Mouse (Mus musculus): Measurements from ENCODE around the gene Trappc5. TPM values are rescaled to one million over a fixed set of nuclear protein-coding genes. Genes with fewer than 3 reads are reported as not detected.
A peak's percentile ranks its signal among the peaks of the same experiment; 100 is the strongest.

Gene Trappc5
- total RNA-seq, 2 experiments from 2014 or later: 20.7 to 21.0 TPM

DNA sequence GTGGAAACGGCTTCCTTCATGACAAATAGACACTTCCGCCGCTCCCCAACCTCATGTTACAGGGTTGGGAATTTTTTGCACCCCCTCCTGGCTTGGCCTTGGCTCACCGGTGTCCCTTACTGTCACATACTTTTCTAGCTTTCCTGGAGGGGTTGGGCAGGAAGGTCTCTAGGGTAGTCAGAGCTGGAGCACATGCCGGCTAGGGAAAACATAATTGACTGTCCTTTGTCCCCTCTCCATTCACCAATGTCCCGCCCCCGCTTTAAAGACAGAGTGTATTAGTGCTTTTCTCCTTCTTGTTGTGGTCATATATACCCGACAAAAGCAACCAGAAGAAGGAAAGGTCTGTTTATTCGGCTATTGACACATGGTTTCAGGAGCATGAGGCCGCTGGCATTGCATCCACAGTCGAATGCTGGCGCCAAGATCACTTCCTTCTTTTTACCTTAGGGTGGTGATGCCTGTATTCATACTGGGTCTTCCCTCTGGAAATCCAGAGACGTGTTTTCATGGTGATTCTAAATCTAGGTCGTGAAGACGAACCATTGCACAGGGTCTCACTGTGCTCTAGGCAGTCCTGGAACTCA, 987 bp downstream of the Trappc5 start:
- peak; percentile 37 to 38 for DNase-seq

DNA sequence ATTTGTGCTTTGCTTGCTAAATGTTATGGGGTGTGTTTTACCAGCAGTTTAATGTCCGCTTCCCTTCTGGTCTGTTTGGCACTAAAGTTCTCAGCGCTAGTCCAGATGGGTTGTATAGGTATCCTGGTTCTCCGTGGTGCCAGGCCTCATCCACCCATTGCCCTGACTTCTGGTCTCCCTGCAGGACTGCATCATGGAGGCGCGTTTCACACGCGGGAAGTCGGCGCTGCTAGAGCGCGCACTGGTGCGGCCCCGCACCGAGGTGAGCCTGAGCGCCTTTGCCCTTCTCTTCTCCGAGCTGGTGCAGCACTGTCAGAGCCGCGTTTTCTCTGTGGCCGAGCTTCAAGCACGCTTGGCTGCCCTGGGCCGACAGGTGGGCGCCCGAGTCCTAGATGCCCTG, 2.7 kb downstream of the Trappc5 start:
- no peak for DNase-seq

DNA sequence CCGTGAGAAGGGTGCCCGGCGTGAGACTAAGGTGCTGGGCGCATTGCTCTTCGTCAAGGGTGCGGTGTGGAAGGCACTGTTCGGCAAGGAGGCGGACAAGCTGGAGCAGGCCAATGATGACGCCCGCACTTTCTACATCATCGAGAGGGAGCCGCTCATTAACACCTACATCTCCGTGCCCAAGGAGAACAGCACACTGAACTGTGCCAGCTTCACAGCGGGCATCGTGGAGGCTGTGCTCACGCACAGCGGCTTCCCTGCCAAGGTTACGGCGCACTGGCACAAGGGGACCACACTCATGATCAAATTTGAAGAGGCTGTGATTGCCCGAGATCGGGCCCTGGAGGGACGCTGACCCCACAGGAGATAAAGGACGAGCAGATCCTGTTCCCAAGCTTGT, 3.1 kb downstream of the Trappc5 start:
- DNase-seq: no peak

DNA sequence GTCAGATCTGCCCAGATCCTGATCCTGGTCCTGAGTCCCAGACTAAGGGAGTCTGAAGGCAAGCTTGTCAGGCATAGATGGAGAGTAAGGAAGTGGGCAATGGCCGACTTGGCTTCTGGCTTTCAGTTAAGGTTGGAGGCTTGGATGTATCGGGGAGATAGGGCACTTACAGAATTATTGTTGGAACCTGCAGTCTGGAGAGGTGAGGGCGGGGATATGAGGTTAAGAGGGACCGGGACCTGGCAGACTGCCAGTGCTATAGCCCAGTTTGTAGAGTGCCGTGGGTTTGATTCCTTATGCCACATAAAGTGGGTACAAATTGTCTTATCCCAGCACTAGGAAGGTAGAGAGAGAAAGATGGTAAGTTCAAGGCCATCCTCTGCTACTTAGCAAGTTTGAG, 3.6 kb downstream of the Trappc5 start:
- no peak for DNase-seq

DNA sequence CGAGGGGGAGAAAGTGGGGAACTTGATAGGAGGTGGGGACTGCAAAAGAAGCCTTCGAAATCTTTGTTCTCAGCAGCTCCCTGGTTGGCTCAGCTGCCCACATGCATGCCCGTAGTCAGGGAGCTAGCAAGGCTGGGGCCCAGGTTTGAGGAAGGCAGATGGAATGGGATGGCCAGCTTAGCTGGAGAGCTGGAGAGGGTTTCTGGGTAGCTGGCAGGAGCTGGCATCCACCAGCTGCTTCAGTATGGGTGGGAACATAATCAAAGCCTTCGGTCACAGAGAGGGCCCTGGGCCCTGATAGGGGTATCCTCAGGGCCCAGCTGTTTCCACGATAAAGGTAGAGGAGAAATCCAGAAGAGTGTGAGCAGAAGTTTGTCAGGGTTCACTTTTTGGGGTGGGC, 6.3 kb downstream of the Trappc5 start:
- DNase-seq: no peak

DNA sequence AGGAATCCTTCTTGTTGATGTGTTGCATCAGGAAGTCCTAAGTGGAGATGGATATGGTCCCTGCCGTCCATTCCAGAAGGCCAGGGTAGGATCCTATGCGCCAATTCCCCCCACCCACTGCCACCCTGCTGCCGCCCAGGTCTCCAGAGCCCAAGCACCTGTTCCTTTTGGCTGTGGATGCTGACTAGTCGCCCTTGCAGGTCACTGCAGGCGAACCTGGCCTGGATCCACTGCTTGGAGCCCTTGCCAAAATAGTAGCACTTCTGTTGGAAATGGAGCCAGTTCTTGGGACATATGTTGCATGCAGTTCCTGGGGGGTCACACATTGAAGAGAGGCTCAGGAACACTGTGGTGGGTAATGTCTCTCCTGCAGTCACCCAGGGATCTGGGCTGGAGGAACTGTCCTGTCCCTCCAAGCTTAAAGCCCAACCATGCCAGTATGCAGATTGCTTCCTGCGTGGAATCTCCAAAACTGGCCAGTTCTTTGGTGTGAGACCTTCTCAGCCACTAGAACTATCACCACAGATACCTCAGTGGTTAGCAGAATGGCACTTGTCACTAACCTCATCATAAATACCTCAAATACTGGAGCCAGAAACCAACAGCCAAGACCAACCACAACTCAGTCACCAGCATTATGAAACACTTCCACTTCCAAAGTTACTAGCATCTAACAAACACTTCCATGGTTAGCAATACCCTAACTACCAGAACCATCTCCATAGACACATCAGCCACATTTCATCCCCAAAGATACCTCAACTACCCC, 7.5 kb downstream of the Trappc5 start:
- DNase-seq: peak in 1 of 2 experiments; percentile 21

DNA sequence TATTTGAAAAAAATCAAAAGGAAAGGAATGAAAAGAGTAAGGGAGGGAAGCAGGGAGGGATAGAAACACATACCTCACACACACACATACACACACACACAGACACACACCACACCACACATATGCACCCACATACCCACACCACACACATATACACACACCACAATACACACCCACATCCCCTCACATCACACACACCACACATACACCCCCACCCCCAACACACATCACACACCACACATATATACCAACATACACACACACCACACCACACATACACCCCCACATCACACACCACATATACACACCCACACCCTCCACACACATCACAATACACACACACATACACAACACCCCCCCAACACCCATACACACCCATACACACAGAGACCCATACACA, 8.4 kb downstream of the Trappc5 start:
- DNase-seq: no peak

DNA sequence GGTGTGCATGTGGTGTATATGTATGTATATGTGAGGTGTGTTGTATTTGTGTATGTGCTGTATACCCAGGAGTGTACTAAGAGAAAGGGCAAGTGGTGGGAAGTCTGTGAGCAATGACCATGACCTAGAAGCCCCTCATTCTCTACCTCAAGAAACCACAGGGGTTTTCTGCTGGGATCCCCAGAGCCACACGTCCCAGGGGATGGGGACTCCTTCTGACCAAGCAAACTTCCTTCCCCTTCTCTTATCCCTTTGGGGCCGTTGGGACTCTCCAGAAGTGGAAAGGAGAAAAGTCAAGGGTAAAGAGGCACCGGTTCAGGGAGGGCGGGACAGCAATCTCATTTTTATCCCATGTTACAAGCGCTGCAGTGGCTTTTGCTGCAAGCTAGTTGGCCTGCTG, 9.3 kb downstream of the Trappc5 start:
- no peak for DNase-seq

DNA sequence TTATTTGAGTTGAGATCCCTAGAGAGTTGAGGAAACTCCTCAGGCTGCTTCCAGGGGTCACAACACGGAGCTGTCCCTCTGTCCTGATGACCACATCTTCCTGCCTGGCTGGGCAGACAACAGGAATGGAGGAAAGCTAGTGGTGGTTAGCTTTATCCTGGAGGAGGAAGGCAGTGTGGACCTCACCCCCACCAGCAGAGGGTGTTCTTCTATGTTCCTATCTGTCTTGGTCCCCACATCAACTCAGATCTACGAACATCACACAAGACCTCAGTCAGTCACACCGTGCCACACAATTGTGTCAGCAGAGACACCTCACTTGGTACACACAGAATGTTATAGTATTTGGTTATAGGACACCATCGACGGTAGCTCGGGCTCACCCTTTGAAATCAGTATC, 11.4 kb downstream of the Trappc5 start:
- DNase-seq: no peak

DNA sequence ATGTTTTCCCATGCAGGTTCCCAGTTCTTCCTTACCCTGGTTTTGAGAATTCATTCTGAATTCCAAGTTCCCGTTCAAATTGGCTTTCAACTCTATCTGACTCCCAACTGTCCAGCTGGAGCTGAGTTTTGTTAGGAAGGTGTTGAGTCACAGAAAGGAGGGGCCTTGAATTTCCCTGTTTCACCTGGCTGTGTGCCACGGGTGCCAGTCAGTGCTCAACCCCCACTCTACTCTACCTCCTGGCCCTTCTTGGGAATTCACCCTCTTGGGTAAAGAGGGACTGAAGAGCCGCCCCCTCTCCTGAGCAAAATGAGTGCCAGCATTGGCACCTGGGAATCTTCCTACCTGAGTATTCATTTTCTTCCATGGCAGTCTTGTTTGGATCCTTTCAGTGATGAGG, 14.7 kb downstream of the Trappc5 start:
- no peak for DNase-seq

DNA sequence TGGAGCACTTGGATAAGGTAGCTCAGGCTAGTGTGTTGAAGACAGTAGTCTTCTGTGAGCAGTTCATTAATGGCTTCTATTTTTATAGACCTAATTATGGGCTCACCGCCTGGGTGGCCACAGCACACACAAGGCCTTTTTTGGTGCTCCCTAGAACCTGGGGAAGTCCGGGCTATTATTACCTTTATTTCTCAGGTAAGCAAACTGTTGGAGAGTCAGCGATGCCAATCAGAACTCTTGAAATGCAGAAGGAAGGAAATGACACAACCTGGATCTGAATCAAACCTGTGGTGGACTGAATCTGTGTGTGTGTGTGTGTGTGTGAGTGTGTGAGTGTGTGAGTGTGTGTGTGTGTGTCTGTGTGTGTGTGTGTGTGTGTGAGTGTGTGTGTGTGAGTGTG, 18.0 kb downstream of the Trappc5 start, which contains the start of gene Fcer2a:
Gene Fcer2a (minus strand): TSS at position 55 of the 400 bp plus-strand sequence.
- no peak for DNase-seq

DNA sequence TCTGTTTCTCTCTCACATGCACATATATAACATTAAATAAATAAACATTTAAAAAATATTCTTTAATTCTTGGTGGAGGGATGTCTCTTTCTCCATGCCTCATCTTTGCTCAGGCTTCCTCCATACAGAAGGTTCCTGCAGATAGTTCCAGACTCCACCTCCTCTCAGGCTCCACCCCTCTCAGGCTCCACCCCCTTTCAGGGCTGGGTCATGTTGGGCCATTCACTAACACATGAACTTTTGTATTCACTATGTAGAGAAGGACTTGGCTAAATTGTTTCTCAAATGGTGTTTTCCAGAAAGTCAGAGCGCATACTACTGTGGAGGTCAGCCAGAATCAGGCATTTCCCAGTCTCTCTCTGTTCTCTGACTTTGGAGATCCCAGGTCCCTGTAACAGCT, 25.4 kb downstream of the Trappc5 start:
- no peak for DNase-seq

DNA sequence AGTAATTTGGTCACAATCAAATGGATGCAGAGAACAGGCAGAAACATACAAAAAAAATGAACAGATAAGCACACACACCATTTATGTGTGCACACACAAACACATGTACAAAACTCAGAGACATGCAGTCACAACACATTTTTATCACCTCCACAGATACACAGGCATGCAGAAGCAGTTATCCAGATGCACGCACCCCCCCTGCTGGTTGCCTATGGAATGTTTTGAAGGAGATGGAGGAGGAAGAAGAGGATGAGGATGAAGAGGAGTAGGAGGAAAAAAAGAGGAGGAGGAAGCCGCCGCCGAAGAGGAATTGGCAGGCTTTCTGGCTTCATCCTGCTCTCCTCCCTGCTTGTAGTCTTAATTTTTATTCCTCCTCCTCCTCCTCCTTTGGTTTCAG, 29.6 kb downstream of the Trappc5 start:
- peak; percentile 12 to 37 for DNase-seq

DNA sequence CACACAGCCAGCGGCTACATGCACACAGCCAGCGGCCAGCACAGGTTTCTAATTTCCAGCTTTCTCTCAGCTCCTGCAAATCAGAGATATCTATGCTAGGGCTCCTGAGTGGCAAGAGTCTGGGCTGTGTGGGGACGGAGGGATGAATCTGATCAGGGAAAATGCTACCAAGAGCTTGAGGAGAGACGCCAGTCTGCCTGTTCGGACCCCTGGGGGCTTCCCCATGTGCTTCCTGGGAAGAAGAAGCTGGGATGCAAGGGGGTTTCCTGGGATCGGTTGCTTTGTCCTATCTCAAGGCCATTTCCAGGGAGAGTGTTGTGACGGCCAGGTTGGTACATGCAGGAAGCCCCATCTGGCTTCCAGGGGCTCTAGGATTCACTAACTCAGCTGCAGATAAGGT, 31.5 kb downstream of the Trappc5 start:
- DNase-seq: no peak

DNA sequence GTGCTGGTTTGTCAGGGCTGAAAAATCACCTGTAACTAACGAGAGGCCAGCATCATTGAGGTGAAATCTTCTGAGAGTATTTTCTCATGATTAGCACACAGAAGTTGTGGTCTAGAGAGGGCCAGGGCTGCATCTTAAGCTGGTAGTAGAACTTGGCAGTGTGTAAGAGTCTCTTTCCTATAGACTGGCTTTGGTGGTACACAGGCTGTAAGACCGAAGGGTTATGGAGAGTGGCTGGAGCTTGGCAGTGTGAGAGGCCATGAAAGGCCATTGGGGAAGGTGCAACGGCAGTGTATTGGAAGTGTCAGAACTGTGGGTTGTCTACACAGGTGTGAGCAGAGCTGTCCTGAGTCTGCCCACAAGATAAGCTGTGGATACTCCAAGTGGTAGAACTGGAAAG, 34.2 kb downstream of the Trappc5 start:
- no peak for DNase-seq

DNA sequence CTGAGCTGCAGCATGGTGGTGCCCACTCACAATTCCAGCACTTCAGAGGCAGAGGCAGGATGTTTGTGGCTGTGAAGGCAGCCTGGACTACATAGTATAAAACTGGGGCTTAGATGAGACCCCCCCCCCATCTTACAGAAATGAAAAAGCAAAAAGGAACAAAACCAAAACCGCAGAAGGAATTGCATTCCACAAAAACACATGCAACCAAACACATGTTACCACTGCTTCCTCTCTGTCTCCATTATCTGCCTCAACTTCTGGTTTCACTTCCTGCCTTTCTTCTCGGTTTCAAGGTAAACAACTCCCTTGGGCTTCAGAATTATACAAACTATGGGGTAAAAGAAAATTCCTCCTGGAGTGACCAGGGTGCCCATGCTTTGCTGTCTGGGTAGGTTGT, 35.5 kb downstream of the Trappc5 start:
- DNase-seq: no peak

DNA sequence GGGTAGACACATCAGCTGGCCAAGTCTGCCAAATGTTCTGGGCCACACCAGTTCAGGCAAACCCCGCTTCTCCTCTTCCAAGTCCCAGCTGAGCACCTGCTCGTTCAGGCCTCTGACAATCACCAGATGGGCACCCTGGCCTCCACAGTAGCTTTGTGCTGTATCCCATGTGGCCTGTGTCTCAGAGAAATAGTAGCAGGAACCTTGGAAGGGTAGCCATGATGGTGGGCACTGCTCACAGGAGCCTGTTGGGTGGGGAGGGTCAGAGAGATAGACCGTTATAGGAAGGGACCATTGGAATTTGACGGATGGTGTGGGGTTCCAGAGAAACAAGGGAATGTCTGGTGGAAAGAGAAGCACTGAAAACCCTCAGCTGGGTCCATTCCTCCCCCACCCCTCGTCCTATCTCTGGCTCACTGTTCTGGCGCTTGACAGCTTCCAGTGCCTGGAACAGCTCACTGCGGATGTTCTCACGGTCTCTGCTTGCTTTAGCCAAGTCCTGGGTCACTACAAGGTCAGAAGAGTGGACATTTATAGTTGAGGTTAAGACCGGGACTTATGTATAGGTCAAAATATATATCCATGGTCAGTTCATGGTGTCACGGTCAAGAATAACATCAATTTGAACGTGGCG, 41.3 kb downstream of the Trappc5 start:
- DNase-seq: no peak

DNA sequence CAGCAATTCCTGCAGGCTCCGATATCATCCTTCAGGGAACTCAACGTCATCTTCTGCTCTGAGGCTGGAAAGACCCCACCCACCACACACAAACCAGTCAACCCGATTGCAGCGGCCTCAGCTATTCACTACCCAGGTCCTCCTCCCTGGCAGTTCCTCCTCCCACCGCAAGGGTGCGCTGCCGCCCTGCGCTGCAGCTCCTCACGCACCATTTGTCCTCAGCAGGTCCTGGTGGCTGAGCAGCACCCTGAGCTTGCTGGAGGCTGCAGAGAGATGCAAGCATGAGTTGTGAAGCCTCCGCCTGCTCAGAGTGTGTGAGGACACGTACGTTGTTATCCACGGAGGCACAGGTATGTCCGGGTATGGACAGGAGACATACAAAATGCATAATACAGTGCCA, 42.5 kb downstream of the Trappc5 start:
- DNase-seq: peak; percentile 75 to 81

DNA sequence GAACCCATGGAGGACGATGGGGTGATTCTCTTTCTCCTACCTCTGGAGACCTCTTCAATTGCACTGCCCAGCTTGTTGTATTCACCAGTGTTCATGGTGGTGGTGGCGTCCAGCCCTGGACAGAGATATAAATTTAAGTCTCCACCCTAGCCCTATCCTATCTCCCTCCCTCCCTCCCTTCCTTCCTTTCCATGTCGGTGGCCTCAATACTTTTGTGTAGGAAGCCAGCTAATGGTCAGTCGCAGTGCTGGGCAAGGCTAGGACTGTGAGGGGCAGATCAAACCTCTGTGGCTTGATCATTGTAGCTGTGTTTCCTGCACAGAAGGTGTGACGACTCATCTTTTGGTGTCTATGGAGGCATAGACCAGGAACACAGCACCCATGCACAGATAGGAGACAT, 44.5 kb downstream of the Trappc5 start, which contains the start of gene Clec4g:
Gene Clec4g (minus strand): TSS at position 101 of the 400 bp plus-strand sequence.
- no peak for DNase-seq

DNA sequence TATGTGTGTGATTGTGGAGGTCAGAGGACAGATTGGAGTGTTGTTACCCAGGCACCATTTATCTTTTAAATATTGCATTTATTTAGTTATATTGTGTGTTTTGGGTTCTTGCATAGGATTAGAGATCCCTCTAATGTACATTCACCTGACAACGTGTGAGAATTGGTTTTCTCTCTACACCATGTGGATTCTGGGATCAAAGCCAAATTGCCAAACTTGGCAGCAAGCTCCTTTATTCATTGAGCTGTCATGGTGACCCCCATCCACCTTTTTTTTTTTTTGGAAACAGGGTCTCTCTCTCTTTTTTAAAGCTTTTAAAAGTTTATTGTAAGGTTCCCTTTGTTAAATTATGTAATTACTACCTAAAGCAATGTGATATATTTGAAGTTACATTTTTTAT, 44.9 kb downstream of the Trappc5 start:
- no peak for DNase-seq

Data from adrenal gland, postnatal 36 days (tissue).